Comparison of ENCODE assay signal across 20 mouse cellular contexts in the genomic region with DNA sequence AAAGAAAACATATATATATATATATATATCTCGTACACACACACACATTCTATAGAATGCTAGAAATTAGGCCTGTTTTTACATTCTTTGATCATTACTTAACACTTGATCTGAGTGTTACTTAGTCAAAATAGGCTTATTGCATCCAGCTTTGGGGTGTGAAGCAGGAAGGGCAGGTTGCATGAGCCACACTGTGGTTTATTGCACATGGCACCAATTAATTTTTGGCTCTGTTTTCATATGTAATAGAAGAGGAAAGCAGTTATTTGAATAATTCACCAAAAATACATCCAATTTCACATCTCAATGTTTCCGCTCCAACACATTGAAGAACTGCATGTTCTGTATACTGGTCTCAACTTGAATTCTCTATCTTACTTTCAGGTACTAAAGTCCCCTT.
"Had no signal": no experiment of that assay in that cellular context is flagged by ENCODE, and none has a peak within 500 bp of the region (broad histone marks: within the 10 kb centered on the region; RNA-seq: fewer than 3 reads in every experiment).

No protein-coding gene starts in this region.

- H3K27ac ChIP-seq: macrophage; midbrain, embryonic 10.5 days; midbrain, embryonic 12.5 days; neural tube, embryonic 13.5 days; neural tube, embryonic 15.5 days had no signal

- H3K4me1 ChIP-seq: midbrain, embryonic 12.5 days; neural tube, embryonic 13.5 days; neural tube, embryonic 15.5 days had no signal

- H3K9me3 ChIP-seq: midbrain, embryonic 10.5 days; neural tube, embryonic 13.5 days; neural tube, embryonic 15.5 days had no signal

- H3K36me3 ChIP-seq: midbrain, embryonic 10.5 days; midbrain, embryonic 12.5 days; neural tube, embryonic 13.5 days; neural tube, embryonic 15.5 days had no signal

- H3K9ac ChIP-seq: lung, embryonic 14.5 days; midbrain, embryonic 12.5 days; neural tube, embryonic 13.5 days; neural tube, embryonic 15.5 days had no signal

- H3K4me3 ChIP-seq: midbrain, embryonic 10.5 days; midbrain, embryonic 12.5 days; myocyte; neural tube, embryonic 13.5 days; neural tube, embryonic 15.5 days had no signal

- H3K27me3 ChIP-seq: midbrain, embryonic 12.5 days; neural tube, embryonic 13.5 days; neural tube, embryonic 15.5 days had no signal

- DNase-seq: lung, adult 18-20 months; lung, embryonic 14.5 days; lung, postnatal 14 days; lung, postnatal 36 days; midbrain, embryonic 14.5 days; retina, postnatal 1 day; right cerebral cortex, adult 18-20 months; right cerebral cortex, postnatal 25 days; right cerebral cortex, postnatal 4 days; spleen, adult 18-20 months; thymus, adult 18-20 months; thymus, postnatal 14 days; thymus, postnatal 36 days had no signal

- H3K4me2 ChIP-seq: lung, embryonic 14.5 days; midbrain, embryonic 12.5 days; neural tube, embryonic 13.5 days; neural tube, embryonic 15.5 days had no signal

- ATAC-seq: midbrain, embryonic 16.5 days had no signal
